Mouse (Mus musculus): ENCODE measurements around the gene Cdk19.

DNA sequence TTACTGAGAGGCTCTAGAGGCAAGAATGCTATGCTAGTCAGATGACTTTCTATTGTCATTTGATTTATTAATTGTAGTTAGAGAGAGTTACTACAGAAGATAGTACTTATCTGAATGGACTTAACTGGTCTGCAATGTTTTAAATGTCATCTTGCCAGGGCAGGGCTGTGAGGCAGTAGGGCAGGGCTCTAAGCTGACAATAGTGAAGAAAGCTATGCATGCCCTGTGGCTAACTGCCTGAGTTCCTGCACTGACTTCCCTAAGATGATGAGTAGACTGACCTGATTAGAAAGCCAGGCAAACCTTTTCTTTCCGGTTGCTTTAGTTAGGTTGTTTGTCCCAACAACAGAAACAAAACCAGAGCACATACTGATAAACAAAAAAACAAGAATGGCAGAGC, 102.7 kb downstream of the Cdk19 start:
- TF ChIP-seq CTCF (conservative IDR thresholded peaks at IDR 0.05; ENCODE audit: insufficient read depth, insufficient read length, low read depth, low read length) (no peak), POLR2A (IDR thresholded peaks at IDR 0.05; ENCODE audit: low read depth, low read length) (no peak)

All from kidney, adult 2 months (tissue).